Mouse (Mus musculus) limb, embryonic 11.5 days (tissue): ENCODE measurements around the gene Add3. TPM values are rescaled to one million over a fixed set of nuclear protein-coding genes. Genes with fewer than 3 reads are reported as not detected.

Experiments used
- ATAC-seq: fragments of 200-750 bp; cut with Nextera tagmentation; 2 replicates; pipeline ENCODE4 v1.8.0; 2017; ENCODE audit warnings: low read depth; ENCODE audit not compliant: insufficient number of reproducible peaks, low FRiP score, low TSS enrichment
- DNase-seq: peaks from one replicate; pipeline ENCODE4 v3.0.0-alpha.2; 2015; ENCODE audit warnings: low spot score
- H3K27ac ChIP-seq: fragments of 300-500 bp; sonication (generic); replicated peaks from 2 replicates; pipeline ENCODE4 v1.5.1; 2014; ENCODE audit warnings: low read depth, mild to moderate bottlenecking, low read length
- H3K27me3 ChIP-seq: fragments of 300-500 bp; sonication (generic); 2 replicates; pipeline ENCODE4 v1.6.1; 2014; ENCODE audit warnings: mild to moderate bottlenecking, low read length, mixed read lengths; ENCODE audit not compliant: control insufficient read depth, insufficient read depth
- H3K36me3 ChIP-seq: fragments of 300-500 bp; sonication (generic); 2 replicates; pipeline ENCODE4 v1.6.1; 2014; ENCODE audit warnings: mild to moderate bottlenecking, low read length, moderate library complexity, mixed read lengths; ENCODE audit not compliant: control insufficient read depth, insufficient read depth
- H3K4me1 ChIP-seq: fragments of 300-500 bp; sonication (generic); 2 replicates; pipeline ENCODE4 v1.6.1; 2014; ENCODE audit warnings: low read length, mixed read lengths; ENCODE audit not compliant: control insufficient read depth, insufficient read depth
- H3K4me2 ChIP-seq: fragments of 300-500 bp; sonication (generic); 2 replicates; pipeline ENCODE4 v1.6.1; 2014; ENCODE audit warnings: low read depth, mild to moderate bottlenecking, moderate library complexity; ENCODE audit not compliant: severe bottlenecking
- H3K4me3 ChIP-seq: fragments of 300-500 bp; sonication (generic); 2 replicates; pipeline ENCODE4 v1.5.1; 2014; ENCODE audit warnings: low read depth, low read length
- H3K9ac ChIP-seq: fragments of 300-500 bp; sonication (generic); 2 replicates; pipeline ENCODE4 v1.6.1; 2014; ENCODE audit warnings: mild to moderate bottlenecking, low read length
- H3K9me3 ChIP-seq: fragments of 300-500 bp; sonication (generic); 2 replicates; pipeline ENCODE4 v1.6.1; 2016; ENCODE audit warnings: low read length; ENCODE audit not compliant: control insufficient read depth
- WGBS: fragments of 180-500 bp; shearing (Covaris S2); extraction: QIAGEN DNeasy Blood & Tissue Kit; methylation state at CpG from one replicate; pipeline ENCODE4 v1.1.7; 2014; 5-methylcytosine and 5-hydroxymethylcytosine counted together
- polyA plus RNA-seq: library from polyadenylated mRNA; unstranded; fragments of >200 nt; fragmentation: Nextera tagmentation; extraction: Ambion mirVana; gene quantifications from 2 replicates; pipeline ENCODE4 v1.2.1, GENCODE M21; 2014

The Add3 gene
- polyA plus RNA-seq, 1 experiment from 2014 or later, result 74.4 TPM

DNA sequence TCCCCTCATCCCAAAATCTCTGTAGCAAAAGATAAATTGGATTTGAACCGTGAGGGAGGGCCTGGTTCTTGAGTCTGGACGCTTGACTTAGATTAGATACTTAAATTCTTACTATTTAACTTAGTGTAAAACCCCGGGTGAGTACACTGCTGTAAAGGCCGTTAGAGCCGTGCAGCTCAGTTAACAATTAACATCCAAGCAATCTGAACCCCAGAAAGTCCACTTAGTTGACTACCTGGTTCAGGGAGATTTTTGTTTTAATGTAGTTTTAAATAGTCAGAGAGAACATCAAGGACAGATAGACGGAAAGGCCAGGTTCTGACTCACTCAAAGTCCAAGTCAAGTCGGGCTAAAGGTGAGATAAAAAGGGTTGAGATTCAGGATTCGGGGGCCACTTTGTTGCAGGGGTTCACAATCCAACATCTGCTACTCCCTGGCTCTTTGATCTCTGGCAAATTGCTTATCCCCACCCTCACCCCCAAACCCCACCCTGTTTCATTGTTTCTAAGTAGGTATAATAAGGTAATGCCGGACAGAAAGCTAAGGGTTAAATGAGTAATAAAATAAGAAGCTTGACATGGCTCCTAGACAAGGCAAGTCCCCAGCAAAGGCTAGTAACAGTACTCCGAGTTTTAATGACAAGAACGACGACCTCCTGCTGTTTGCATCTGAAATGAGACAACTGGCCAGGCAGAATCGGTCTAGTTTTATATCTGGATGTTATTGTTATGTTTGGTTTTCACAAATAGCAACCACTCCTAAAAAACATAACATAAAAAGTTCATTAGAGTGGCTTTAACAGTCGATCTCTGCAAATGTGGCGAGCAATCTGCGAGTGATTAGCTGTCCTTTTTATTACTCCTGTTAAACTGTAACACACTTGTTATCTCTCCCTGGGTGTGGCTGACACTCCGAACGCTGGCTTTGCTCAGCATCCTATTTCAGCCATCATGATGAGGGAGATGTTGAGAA lies 12.6 kb upstream of the Add3 start:
- H3K27ac ChIP-seq, result no peak overlapping the region
- H3K4me2 ChIP-seq, result no peak overlapping the region
- WGBS, result 10% methylated on average over 18 of the region's 18 CpGs
- peak; percentile 42 for DNase-seq
- no peak overlapping the region for H3K9ac ChIP-seq
- peaks cover 2% of the 10 kb centered on the region; the same call in 1 of the 2 replicates for H3K4me1 ChIP-seq
- ATAC-seq, result no peak
- no peaks in the 10 kb centered on the region for H3K9me3 ChIP-seq
- H3K36me3 ChIP-seq, result no peaks in the 10 kb centered on the region
- no peaks in the 10 kb centered on the region for H3K27me3 ChIP-seq
- no peak overlapping the region for H3K4me3 ChIP-seq

DNA sequence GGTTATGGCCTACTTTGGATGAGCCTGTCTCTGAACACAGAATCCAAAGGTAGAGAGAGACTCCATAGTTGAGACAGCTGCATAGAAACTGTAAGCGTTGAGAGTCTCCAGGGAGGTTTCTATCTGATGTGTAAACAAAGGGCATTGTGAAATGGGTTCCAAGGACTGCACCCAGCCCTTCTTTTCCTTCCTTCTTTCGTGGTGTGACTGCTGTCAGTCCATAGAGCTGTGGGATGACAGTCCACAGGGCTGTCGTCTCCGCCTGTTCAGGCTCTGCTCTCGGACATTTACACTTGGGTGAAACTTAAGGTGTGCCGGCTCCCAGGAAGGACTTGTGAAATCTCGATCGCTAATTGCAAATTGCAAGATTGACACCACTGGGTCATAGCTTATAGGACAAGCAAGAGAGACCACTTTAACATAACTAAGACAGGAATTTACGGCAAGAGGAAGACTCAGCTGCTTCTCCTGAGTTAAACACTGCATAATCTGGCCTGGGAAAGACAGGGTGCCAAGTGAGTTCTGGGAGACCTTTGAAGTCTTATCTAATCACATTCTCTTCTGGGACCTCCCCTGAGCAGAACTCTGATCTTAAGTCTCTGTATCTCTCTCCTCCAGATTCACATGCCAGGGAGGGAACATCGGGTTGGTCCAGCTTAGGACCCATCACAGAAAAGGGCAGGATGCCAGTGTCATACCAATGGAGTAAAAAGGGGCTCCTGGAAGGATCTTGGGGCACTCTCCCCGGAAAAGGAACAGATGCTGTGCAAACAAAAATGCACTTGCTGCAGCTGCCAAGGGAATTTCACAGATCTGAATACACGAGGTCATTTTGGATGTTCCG lies 11.5 kb upstream of the Add3 start:
- Histone ChIP-seq H3K4me2 (no peak overlapping the region), H3K9me3 (no peaks in the 10 kb centered on the region), H3K4me1 (peaks cover 2% of the 10 kb centered on the region; the same call in 1 of the 2 replicates), H3K27ac (no peak overlapping the region), H3K27me3 (no peaks in the 10 kb centered on the region), H3K4me3 (no peak overlapping the region), H3K9ac (0 out of 2 replicates have a peak overlapping the region, but pooled peaks have one; percentile 3), H3K36me3 (no peaks in the 10 kb centered on the region)
- ATAC-seq, result no peak
- WGBS, result 22% methylated on average over 13 of the region's 13 CpGs
- DNase-seq, result no peak

DNA sequence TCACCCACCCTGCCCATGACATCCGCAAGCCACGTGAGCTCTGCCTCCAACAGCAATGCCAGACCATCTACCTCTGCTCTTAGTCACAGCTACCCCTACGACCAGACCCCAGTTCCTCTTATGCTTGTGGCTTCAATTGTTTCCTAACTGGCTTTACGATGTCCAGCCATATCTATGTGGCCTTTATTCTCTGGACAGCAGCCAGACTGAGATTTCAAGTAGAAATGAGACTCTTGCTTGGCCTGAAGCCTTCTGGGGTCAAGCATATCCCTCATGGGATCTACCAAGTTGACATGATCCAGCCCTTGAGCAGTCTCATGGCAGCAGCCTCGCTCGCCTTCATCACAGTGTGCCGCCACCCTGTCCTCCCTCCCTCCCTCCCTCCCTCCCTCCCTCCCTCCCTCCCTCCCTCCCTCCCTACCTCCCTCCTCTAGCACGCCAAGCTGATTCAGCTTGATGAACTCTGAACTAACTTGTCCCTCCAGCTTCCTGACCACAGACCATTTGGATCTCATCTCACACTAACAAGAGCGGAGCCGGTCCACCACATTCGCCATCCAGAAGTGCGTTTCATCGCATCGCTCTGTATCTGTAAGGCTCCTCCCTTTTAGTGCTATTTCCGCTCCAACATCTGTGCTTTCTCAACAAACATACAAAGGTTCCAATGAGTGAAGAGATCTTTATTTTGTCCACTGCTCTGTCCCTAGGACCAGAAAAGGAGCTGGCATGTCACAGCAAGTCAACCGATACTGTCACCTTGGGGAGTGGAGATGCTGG lies 9.7 kb upstream of the Add3 start:
- DNase-seq, result no peak
- Histone ChIP-seq H3K4me3 (no peak overlapping the region), H3K27me3 (no peaks in the 10 kb centered on the region), H3K27ac (no peak overlapping the region), H3K9me3 (no peaks in the 10 kb centered on the region), H3K9ac (no peak overlapping the region), H3K4me1 (peaks cover 2% of the 10 kb centered on the region; the same call in 1 of the 2 replicates), H3K36me3 (no peaks in the 10 kb centered on the region), H3K4me2 (no peak overlapping the region)
- no peak for ATAC-seq
- WGBS, result 85% methylated on average over 16 of the region's 16 CpGs

DNA sequence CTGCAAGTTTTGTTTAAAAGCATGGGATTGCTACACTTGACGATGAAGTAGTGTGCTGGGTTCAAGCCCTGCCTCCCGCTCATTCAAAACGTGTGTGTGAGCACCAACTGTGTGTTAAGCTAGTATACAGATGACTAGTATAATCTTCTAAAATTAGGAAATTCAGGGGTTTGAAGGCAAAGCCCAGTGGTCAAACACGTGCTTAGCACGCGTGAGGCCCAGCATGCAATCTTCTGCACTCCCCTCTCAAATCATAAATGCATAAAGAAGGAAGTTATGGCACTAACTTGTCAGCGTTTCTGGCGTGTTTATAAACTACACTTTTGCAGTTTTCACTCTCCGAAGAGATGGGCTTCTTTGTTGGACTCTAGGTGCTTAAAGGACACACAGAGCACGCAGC lies 7.8 kb upstream of the Add3 start:
- Histone ChIP-seq H3K27ac (no peak overlapping the region), H3K4me1 (peaks cover 14% of the 10 kb centered on the region), H3K36me3 (no peaks in the 10 kb centered on the region), H3K9me3 (no peaks in the 10 kb centered on the region), H3K4me3 (no peak overlapping the region), H3K9ac (no peak overlapping the region), H3K27me3 (no peaks in the 10 kb centered on the region), H3K4me2 (no peak overlapping the region)
- WGBS, result 91% methylated on average over 10 of the region's 10 CpGs
- DNase-seq (no peak), ATAC-seq (no peak)

DNA sequence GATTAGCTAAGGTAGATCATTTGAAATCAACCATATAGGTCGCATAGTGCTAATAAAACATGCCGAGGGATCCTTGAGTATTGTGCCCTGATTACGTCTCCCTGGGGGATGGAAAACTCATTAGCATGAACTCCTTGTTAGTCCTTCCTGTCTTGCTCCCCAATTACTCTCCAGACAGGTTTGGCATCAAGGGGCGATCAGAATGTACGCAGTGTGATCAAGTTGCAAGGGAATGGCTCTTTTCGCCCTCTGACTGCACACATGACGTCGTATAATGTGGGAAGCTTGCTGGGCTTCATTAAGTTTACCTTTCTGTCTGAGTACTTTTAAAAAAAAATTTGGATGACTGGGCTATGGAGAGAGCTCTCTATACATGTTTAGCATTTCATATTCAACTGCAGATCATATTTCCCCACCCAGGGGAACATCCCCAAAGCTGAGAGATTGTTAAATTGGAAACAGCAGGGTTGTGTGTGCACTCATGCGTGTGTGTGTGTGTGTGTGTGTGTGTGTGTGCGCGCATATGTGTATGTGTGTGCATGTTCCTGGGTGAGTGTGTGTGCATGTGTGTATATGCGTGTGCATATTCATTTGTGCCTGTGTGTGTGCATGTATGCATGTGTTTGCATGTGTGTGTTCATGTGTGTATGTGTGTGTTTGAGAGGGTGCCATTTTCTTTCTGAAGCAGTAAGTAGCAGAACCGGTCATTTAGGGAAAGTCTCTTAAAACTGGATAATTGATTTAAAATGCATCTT lies 3.7 kb upstream of the Add3 start:
- Histone ChIP-seq H3K9me3 (no peaks in the 10 kb centered on the region), H3K4me1 (peaks cover 24% of the 10 kb centered on the region), H3K27me3 (no peaks in the 10 kb centered on the region), H3K9ac (no peak overlapping the region), H3K4me3 (no peak overlapping the region), H3K36me3 (no peaks in the 10 kb centered on the region), H3K27ac (no peak overlapping the region), H3K4me2 (no peak overlapping the region)
- DNase-seq (no peak), ATAC-seq (no peak)
- WGBS, result 52% methylated on average over 13 of the region's 13 CpGs

DNA sequence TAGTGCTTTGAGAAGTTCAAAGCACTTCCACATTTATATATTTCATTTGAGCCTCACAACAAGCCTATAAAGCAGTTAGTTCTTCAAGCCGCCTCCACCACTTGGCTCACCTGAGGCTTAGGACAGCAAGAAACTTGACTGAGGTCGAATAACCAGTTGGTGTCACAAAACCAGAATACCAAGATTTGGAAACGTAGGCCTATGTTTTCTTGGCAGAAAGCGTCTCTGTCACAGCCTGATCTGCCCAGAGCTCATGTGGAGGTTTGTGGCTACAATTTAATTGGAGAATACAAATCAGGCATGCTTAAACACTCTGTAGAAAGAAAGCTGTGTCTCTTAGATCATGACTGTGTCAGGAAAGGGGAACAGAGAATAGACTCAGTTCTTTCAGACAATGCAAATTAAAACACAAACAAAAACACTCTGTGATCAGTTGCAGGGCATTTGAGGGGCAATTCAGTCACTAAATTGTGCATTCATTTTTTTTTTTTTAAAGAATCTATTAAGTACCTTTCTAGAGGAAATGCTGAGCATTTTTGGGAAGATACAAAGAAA lies 3.0 kb upstream of the Add3 start:
- Histone ChIP-seq H3K9ac (no peak overlapping the region), H3K27me3 (no peaks in the 10 kb centered on the region), H3K4me2 (no peak overlapping the region), H3K4me3 (no peak overlapping the region), H3K9me3 (no peaks in the 10 kb centered on the region), H3K27ac (no peak overlapping the region), H3K4me1 (peaks cover 25% of the 10 kb centered on the region), H3K36me3 (no peaks in the 10 kb centered on the region)
- DNase-seq, result no peak
- ATAC-seq, result no peak
- WGBS, result 56% methylated on average over 4 of the region's 4 CpGs

DNA sequence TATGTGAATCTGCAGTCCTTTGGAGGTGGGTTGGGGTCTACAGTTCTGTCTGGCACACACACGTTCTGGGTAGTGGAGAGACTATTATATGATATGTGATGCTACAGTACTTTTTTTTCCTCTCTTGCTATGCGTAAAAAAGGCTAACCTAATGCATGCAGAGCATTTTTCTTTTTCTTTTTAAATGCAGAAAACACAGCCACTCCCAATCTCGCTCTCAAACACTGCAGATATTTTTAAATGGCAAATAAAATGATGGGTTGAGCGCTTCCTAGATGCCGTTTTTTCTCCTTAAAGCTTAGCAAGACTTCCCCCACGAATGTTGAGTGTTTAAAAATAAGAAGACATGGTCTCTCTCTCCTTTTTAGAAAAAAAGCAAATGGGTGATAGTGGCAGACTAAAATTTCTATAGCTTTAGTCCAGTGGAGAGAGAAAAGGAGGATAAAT lies 584 bp downstream of the Add3 start:
- WGBS, result 7% methylated on average over 6 of the region's 6 CpGs
- no peak for ATAC-seq
- no peaks in the 10 kb centered on the region for H3K9me3 ChIP-seq
- peak overlapping the region; percentile 41 for H3K4me3 ChIP-seq
- no peaks in the 10 kb centered on the region for H3K27me3 ChIP-seq
- H3K36me3 ChIP-seq, result no peaks in the 10 kb centered on the region
- peak overlapping the region; percentile 87 for H3K4me2 ChIP-seq
- peak overlapping the region; percentile 18; the same call in 1 of the 2 replicates for H3K9ac ChIP-seq
- DNase-seq, result no peak
- H3K4me1 ChIP-seq, result peaks cover 39% of the 10 kb centered on the region
- H3K27ac ChIP-seq, result no peak overlapping the region
